Mouse (Mus musculus) ES-CJ7 (cell line): ENCODE measurements at regions not wholly inside any gene's neighbourhood (a gene's known extent, or its start where the extent isn't known, plus 50 kb on each side); places are given as distances from the start of the nearest gene placed in this dataset.
A peak's percentile ranks its signal among the peaks of the same experiment; 100 is the strongest.
"Not testable (repeated sequence)": the region's sequence is repeated elsewhere in the genome, so short reads cannot be mapped to it uniquely, and the experiment has no call there.

Experiments used
- DNase-seq: peaks from one replicate; pipeline ENCODE4 v3.0.0; 2011; ENCODE audit warnings: low read depth, low spot score

DNA sequence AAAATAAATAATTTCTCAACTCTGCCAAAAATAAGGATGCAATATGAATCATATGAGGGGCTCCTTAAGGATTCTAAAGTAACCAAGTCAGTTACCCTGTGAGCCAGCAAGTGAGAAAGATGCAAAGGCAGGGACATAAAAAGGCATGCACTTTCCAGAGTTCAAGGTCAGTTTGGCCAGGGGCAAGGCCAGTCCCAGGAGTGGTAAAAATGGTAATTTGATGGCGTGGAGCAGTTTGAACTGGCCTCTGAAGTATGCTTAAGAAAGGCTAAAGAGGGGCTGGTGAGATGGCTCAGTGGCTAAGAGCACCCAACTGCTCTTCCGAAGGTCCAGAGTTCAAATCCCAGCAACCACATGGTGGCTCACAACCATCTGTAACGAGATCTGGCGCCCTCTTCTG, 68.8 kb downstream of the BC005561 start:
- DNase-seq: peak; percentile 75

DNA sequence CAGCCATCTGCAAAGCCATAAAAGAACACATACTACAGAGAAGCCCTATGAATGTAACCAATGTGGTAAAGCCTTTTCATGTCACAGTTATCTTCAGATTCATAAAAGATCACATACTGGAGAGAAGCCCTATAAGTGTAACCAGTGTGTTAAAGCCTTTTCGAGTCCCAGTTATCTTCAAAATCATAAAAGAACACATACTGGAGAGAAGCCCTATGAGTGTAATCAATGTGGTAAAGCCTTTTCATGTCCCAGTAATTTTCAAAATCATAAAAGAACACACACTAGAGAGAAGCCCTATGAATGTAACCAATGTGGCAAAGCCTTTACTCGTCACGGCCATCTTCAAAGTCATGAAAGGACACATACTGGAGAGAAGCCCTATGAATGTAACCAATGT, 74.2 kb downstream of the BC005561 start:
- not testable (repeated sequence) for DNase-seq

DNA sequence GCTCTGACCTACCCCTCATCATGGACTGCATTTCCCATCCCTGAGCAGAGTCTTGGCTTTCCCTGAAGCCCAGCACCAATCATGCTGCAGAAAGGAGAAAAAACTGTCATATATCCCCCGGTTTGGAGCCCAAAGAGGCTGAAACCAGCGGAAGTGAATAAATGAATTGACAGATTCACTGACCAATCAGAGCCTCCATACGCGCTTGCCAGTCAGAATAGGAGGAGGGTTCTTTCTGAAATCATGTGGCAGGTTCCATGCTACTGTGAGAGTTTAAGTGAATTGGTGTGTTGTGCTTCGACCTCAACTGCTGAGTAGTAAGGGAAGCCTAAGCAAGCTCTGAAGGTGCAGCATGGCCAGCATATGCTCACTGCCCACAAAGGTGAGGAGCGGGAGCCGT, 101.0 kb downstream of the BC005561 start:
- DNase-seq: peak; percentile 90
